Comparison of ENCODE assay signal across 12 mouse cellular contexts in the genomic region with DNA sequence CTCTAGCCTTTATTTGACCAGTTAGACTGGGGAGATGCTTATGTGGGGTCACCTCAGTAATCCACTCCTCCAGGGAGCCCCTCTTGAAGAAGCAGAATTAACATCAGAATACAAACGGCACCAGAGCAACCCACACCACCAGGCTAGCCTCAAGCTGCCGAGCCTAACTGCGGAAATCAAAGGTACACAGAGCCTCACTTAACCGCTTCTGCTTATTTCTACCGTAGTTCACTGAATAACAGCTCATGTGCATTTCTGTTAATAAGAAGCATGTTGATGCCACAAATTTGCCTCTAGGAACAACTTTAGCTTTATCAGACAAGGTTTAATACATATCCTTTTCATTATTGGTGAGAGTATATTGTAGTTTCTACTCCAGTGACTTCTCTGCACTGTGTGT. TPM values are rescaled to one million over a fixed set of nuclear protein-coding genes. Genes with fewer than 3 reads are reported as not detected.
DNase-seq lines count a peak whose midpoint lies in the region; ATAC-seq lines count a peak whose summit lies in the region.
"Had no signal": no experiment of that assay in that cellular context is flagged by ENCODE, and none has a peak within 500 bp of the region (broad histone marks: within the 10 kb centered on the region; RNA-seq: fewer than 3 reads in every experiment).

No protein-coding gene starts in this region.

- H3K36me3 ChIP-seq in forebrain, embryonic 10.5 days (replicated peaks), result no peaks in the 10 kb centered on the region
- H3K36me3 ChIP-seq in forebrain, embryonic 12.5 days (replicated peaks), result no peaks in the 10 kb centered on the region
- no peaks in the 10 kb centered on the region for H3K36me3 ChIP-seq in embryonic facial prominence, embryonic 14.5 days (ENCODE audit: control insufficient read depth, insufficient read depth, low read length)
- H3K36me3 ChIP-seq in macrophage (ENCODE audit: inconsistent target), result no peaks in the 10 kb centered on the region
- no peaks in the 10 kb centered on the region for H3K36me3 ChIP-seq in hindbrain, embryonic 14.5 days (replicated peaks; ENCODE audit: control insufficient read depth, insufficient read depth)
- H3K36me3 ChIP-seq: neural tube, embryonic 12.5 days had no signal

- no peak for ATAC-seq in forebrain, embryonic 12.5 days (ENCODE audit: low FRiP score)
- ATAC-seq in embryonic facial prominence, embryonic 14.5 days (ENCODE audit: low read depth), result no peak
- no peak for ATAC-seq in hindbrain, embryonic 14.5 days (ENCODE audit: low FRiP score)
- ATAC-seq in erythroblast, adult 5-6 weeks (replicated peaks; ENCODE audit: low FRiP score, poor library complexity, severe bottlenecking), result no peak

- H3K4me2 ChIP-seq in forebrain, embryonic 12.5 days, result no peak overlapping the region
- no peak overlapping the region for H3K4me2 ChIP-seq in embryonic facial prominence, embryonic 14.5 days (ENCODE audit: low read depth, low read length)
- no peak overlapping the region for H3K4me2 ChIP-seq in hindbrain, embryonic 14.5 days (replicated peaks)
- H3K4me2 ChIP-seq: lung, embryonic 14.5 days; neural tube, embryonic 12.5 days had no signal

- H3K4me3 ChIP-seq in forebrain, embryonic 10.5 days, result no peak overlapping the region
- H3K4me3 ChIP-seq in forebrain, embryonic 12.5 days (replicated peaks), result no peak overlapping the region
- no peak overlapping the region for H3K4me3 ChIP-seq in embryonic facial prominence, embryonic 14.5 days (ENCODE audit: low read depth, low read length)
- no peak overlapping the region for H3K4me3 ChIP-seq in macrophage (ENCODE audit: inconsistent target)
- no peak overlapping the region for H3K4me3 ChIP-seq in hindbrain, embryonic 14.5 days (replicated peaks; ENCODE audit: low read length)
- H3K4me3 ChIP-seq: neural tube, embryonic 12.5 days had no signal

- 12% methylated on average over 5 of the region's 5 CpGs for WGBS in forebrain, embryonic 10.5 days
- WGBS in forebrain, embryonic 12.5 days, result 10% methylated on average over 5 of the region's 5 CpGs
- 14% methylated on average over 5 of the region's 5 CpGs for WGBS in embryonic facial prominence, embryonic 14.5 days
- WGBS in macrophage (ENCODE audit: missing documents), result 0% methylated on average over 5 of the region's 5 CpGs
- WGBS in hindbrain, embryonic 14.5 days, result 7% methylated on average over 5 of the region's 5 CpGs

- no peaks in the 10 kb centered on the region for H3K27me3 ChIP-seq in forebrain, embryonic 10.5 days (ENCODE audit: poor library complexity, severe bottlenecking)
- no peaks in the 10 kb centered on the region for H3K27me3 ChIP-seq in forebrain, embryonic 12.5 days
- no peaks in the 10 kb centered on the region for H3K27me3 ChIP-seq in embryonic facial prominence, embryonic 14.5 days (replicated peaks; ENCODE audit: control insufficient read depth, insufficient read depth, low read length)
- no peaks in the 10 kb centered on the region for H3K27me3 ChIP-seq in hindbrain, embryonic 14.5 days (ENCODE audit: control insufficient read depth, insufficient read depth, low read length)
- H3K27me3 ChIP-seq: neural tube, embryonic 12.5 days had no signal

- no peak overlapping the region for H3K9ac ChIP-seq in forebrain, embryonic 12.5 days
- 0 out of 2 replicates have a peak overlapping the region, but pooled peaks have one; percentile 15 for H3K9ac ChIP-seq in embryonic facial prominence, embryonic 14.5 days (ENCODE audit: low read depth, low read length)
- H3K9ac ChIP-seq in hindbrain, embryonic 14.5 days, result no peak overlapping the region
- H3K9ac ChIP-seq: lung, embryonic 14.5 days; neural tube, embryonic 12.5 days had no signal

- no peaks in the 10 kb centered on the region for H3K79me2 ChIP-seq in macrophage (ENCODE audit: inconsistent target)

- peak overlapping the region; percentile 62 for H3K27ac ChIP-seq in forebrain, embryonic 10.5 days
- no peak overlapping the region for H3K27ac ChIP-seq in forebrain, embryonic 12.5 days
- H3K27ac ChIP-seq in embryonic facial prominence, embryonic 14.5 days (replicated peaks; ENCODE audit: low read depth, low read length), result no peak overlapping the region
- 0 out of 2 replicates have a peak overlapping the region, but pooled peaks have one; percentile 1 for H3K27ac ChIP-seq in macrophage
- H3K27ac ChIP-seq in hindbrain, embryonic 14.5 days, result no peak overlapping the region
- H3K27ac ChIP-seq: neural tube, embryonic 12.5 days had no signal

- DNase-seq in forebrain, embryonic 10.5 days (ENCODE audit: extremely low spot score, low spot score), result no peak
- peak; percentile 25 to 28 for DNase-seq in B cell, adult 2 months
- DNase-seq in embryonic facial prominence, embryonic 14.5 days (ENCODE audit: low spot score), result no peak
- DNase-seq in adrenal gland, postnatal 36 days, result no peak
- DNase-seq in hindbrain, embryonic 14.5 days (ENCODE audit: low spot score), result no peak
- DNase-seq: cerebellum, postnatal 36 days; gastrocnemius, postnatal 10 days; lung, embryonic 14.5 days had no signal

- no peaks in the 10 kb centered on the region for H3K9me3 ChIP-seq in forebrain, embryonic 10.5 days
- H3K9me3 ChIP-seq in forebrain, embryonic 12.5 days, result no peaks in the 10 kb centered on the region
- no peaks in the 10 kb centered on the region for H3K9me3 ChIP-seq in embryonic facial prominence, embryonic 14.5 days (ENCODE audit: control insufficient read depth, low read length)
- H3K9me3 ChIP-seq in hindbrain, embryonic 14.5 days (ENCODE audit: control insufficient read depth, low read length), result no peaks in the 10 kb centered on the region
- H3K9me3 ChIP-seq: neural tube, embryonic 12.5 days had no signal

- H3K4me1 ChIP-seq in forebrain, embryonic 10.5 days, result peaks cover 7% of the 10 kb centered on the region
- peaks cover 5% of the 10 kb centered on the region; the same call in 1 of the 2 replicates for H3K4me1 ChIP-seq in forebrain, embryonic 12.5 days
- H3K4me1 ChIP-seq in embryonic facial prominence, embryonic 14.5 days (ENCODE audit: control insufficient read depth, insufficient read depth, low read length), result no peaks in the 10 kb centered on the region
- no peaks in the 10 kb centered on the region for H3K4me1 ChIP-seq in hindbrain, embryonic 14.5 days (replicated peaks; ENCODE audit: control insufficient read depth, insufficient read depth, low read length)
- H3K4me1 ChIP-seq: neural tube, embryonic 12.5 days had no signal

RNA-seq across cellular contexts. Expression of a gene that starts 32.6 kb away (rescaled TPM):
- polyA plus RNA-seq in forebrain, embryonic 10.5 days (2016; fragmentation: Nextera tagmentation; extraction: Ambion mirVana), result 86.5 and 88.4 TPM in 2 replicates
- 121 and 125 TPM in 2 replicates for polyA plus RNA-seq in forebrain, embryonic 12.5 days (2016; fragmentation: Nextera tagmentation; extraction: Ambion mirVana)
- polyA plus RNA-seq in embryonic facial prominence, embryonic 14.5 days (2014; fragmentation: Nextera tagmentation; extraction: Ambion mirVana), result 91.2 and 95.4 TPM in 2 replicates
- 100 to 1,000 TPM in 20 of 26 experiments, 10 to 100 TPM in 6; 86.3 to 210 (median 116) TPM for total RNA-seq in macrophage (2018; cell fraction: chromatin; rRNA removed)
- 10 to 100 TPM; 44.6 to 65.4 (median 51.8) TPM for total RNA-seq in macrophage (2018; cell fraction: cytosol; rRNA removed)
- total RNA-seq in macrophage (2018; cell fraction: nucleus; rRNA removed), result 100 to 1,000 TPM in 3 of 26 experiments, 10 to 100 TPM in 23; 57.3 to 121 (median 81.3) TPM
- 37.3 to 58.5 TPM (median 57.0 TPM) in 3 replicates for polyA plus RNA-seq in macrophage (2018)
- 10 to 100 TPM; 78.0 to 84.2 TPM for total RNA-seq in adrenal gland, postnatal 36 days (2021)
- polyA plus RNA-seq in hindbrain, embryonic 14.5 days (2014; fragmentation: Nextera tagmentation; extraction: Ambion mirVana), result 165 and 180 TPM in 2 replicates
- total RNA-seq in erythroblast, adult 5-6 weeks (2015; ENCODE audit: low replicate concordance), result 30.4 and 41.4 TPM in 2 replicates
- total RNA-seq in erythroblast, adult 5-6 weeks (2017; ENCODE audit: low replicate concordance), result 47.7 and 48.0 TPM in 2 replicates

Comparison
In these comparisons a context has a peak if more than half of its experiments do, and no peak if none do; other contexts are left out.
1. H3K27ac ChIP-seq: peak in forebrain, embryonic 10.5 days (single experiment) and macrophage (single experiment); none in forebrain, embryonic 12.5 days (single experiment), embryonic facial prominence, embryonic 14.5 days (single experiment) and hindbrain, embryonic 14.5 days (single experiment).
2. DNase-seq: peak in B cell, adult 2 months (2 of 2); none in forebrain, embryonic 10.5 days (single experiment), embryonic facial prominence, embryonic 14.5 days (single experiment), adrenal gland, postnatal 36 days (0 of 2) and hindbrain, embryonic 14.5 days (single experiment).